Mouse (Mus musculus): Measurements from ENCODE around the gene Olfr692. TPM values are rescaled to one million over a fixed set of nuclear protein-coding genes. Genes with fewer than 3 reads are reported as not detected.

The Olfr692 gene
- polyA plus RNA-seq, 1 experiment from 2014 or later, result not detected

- Histone ChIP-seq H3K9me3 (replicated peaks; ENCODE audit: control insufficient read depth, low read length) (no peaks in the 10 kb centered on the region), H3K27ac (ENCODE audit: low read length) (no peak overlapping the region), H3K36me3 (ENCODE audit: control insufficient read depth, insufficient read depth) (no peaks in the 10 kb centered on the region), H3K4me1 (ENCODE audit: control insufficient read depth, insufficient read depth, low read length) (no peaks in the 10 kb centered on the region), H3K9ac (ENCODE audit: low read length) (no peak overlapping the region), H3K4me2 (ENCODE audit: low read depth, low read length) (no peak overlapping the region), H3K27me3 (ENCODE audit: control insufficient read depth, insufficient read depth, low read length) (no peaks in the 10 kb centered on the region), H3K4me3 (ENCODE audit: low read length) (no peak overlapping the region)
- no peak for ATAC-seq (replicated peaks; ENCODE audit: extremely low read depth, insufficient read depth, low FRiP score)
- WGBS, result 91% methylated on average over 7 of the region's 7 CpGs
Observed at GRCm38 (mm10) chr7:105416529-105416928, 48.5 kb downstream of the Olfr692 start.

GRCm38 (mm10) chr7:105418106-105418505 lies 50.1 kb downstream of the Olfr692 start:
- H3K4me2 ChIP-seq (ENCODE audit: low read depth, low read length), result no peak overlapping the region
- H3K9ac ChIP-seq (ENCODE audit: low read length), result no peak overlapping the region
- H3K27ac ChIP-seq (ENCODE audit: low read length), result no peak overlapping the region
- no peak overlapping the region for H3K4me3 ChIP-seq (ENCODE audit: low read length)
- H3K27me3 ChIP-seq (ENCODE audit: control insufficient read depth, insufficient read depth, low read length), result no peaks in the 10 kb centered on the region
- WGBS, result 82% methylated on average over 5 of the region's 5 CpGs
- no peaks in the 10 kb centered on the region for H3K9me3 ChIP-seq (replicated peaks; ENCODE audit: control insufficient read depth, low read length)
- no peaks in the 10 kb centered on the region for H3K36me3 ChIP-seq (ENCODE audit: control insufficient read depth, insufficient read depth)
- H3K4me1 ChIP-seq (ENCODE audit: control insufficient read depth, insufficient read depth, low read length), result no peaks in the 10 kb centered on the region
- ATAC-seq (replicated peaks; ENCODE audit: extremely low read depth, insufficient read depth, low FRiP score), result no peak

Other genes starting within 250 kb of the Olfr692 start
- not detected in 2 replicates for gene Olfr683, start 221.2 kb upstream of the Olfr692 start, polyA plus RNA-seq (2015; fragmentation: Nextera tagmentation; extraction: Ambion mirVana)
- gene Olfr684, start 204.6 kb upstream of the Olfr692 start, polyA plus RNA-seq (2015; fragmentation: Nextera tagmentation; extraction: Ambion mirVana), result not detected in 2 replicates
- gene Olfr685, start 182.2 kb upstream of the Olfr692 start, polyA plus RNA-seq (2015; fragmentation: Nextera tagmentation; extraction: Ambion mirVana), result not detected in 2 replicates
- not detected in 2 replicates for gene Olfr686, start 160.7 kb upstream of the Olfr692 start, polyA plus RNA-seq (2015; fragmentation: Nextera tagmentation; extraction: Ambion mirVana)
- not detected in 2 replicates for gene Olfr688, start 80.1 kb upstream of the Olfr692 start, polyA plus RNA-seq (2015; fragmentation: Nextera tagmentation; extraction: Ambion mirVana)
- not detected in 2 replicates for gene Olfr689, start 57.1 kb upstream of the Olfr692 start, polyA plus RNA-seq (2015; fragmentation: Nextera tagmentation; extraction: Ambion mirVana)
- not detected in 2 replicates for gene Olfr690, start 34.1 kb upstream of the Olfr692 start, polyA plus RNA-seq (2015; fragmentation: Nextera tagmentation; extraction: Ambion mirVana)
- 0.06 and 0.14 TPM in 2 replicates for gene Olfr691, start 26.0 kb upstream of the Olfr692 start, polyA plus RNA-seq (2015; fragmentation: Nextera tagmentation; extraction: Ambion mirVana)
- gene Gm5901, start 6.8 kb downstream of the Olfr692 start, polyA plus RNA-seq (2015; fragmentation: Nextera tagmentation; extraction: Ambion mirVana), result not detected in 2 replicates
- gene Fam160a2, start 31.8 kb downstream of the Olfr692 start, polyA plus RNA-seq (2015; fragmentation: Nextera tagmentation; extraction: Ambion mirVana), result 32.5 and 34.5 TPM in 2 replicates
- 0.05 TPM in 1 of 2 replicates, not detected in the other for gene Cnga4, start 36.3 kb downstream of the Olfr692 start, polyA plus RNA-seq (2015; fragmentation: Nextera tagmentation; extraction: Ambion mirVana)
- gene Cckbr, start 57.5 kb downstream of the Olfr692 start, polyA plus RNA-seq (2015; fragmentation: Nextera tagmentation; extraction: Ambion mirVana), result not detected in 2 replicates
- 97.4 and 97.5 TPM in 2 replicates for gene Cavin3, start 114.1 kb downstream of the Olfr692 start, polyA plus RNA-seq (2015; fragmentation: Nextera tagmentation; extraction: Ambion mirVana)
- gene Smpd1, start 186.1 kb downstream of the Olfr692 start, polyA plus RNA-seq (2015; fragmentation: Nextera tagmentation; extraction: Ambion mirVana), result 61.7 and 65.0 TPM in 2 replicates
- gene Apbb1, start 213.4 kb downstream of the Olfr692 start, polyA plus RNA-seq (2015; fragmentation: Nextera tagmentation; extraction: Ambion mirVana), result 44.5 and 49.5 TPM in 2 replicates
- gene Hpx, start 231.9 kb downstream of the Olfr692 start, polyA plus RNA-seq (2015; fragmentation: Nextera tagmentation; extraction: Ambion mirVana), result 0.25 and 0.91 TPM in 2 replicates

Measured in heart, embryonic 16.5 days (tissue).